Mouse (Mus musculus): Measurements from ENCODE around the gene Nbea.

- no peak for TF ChIP-seq GATA1 (IDR thresholded peaks at IDR 0.05; ENCODE audit: low read length)
- no peak for TF ChIP-seq TAL1 (IDR thresholded peaks at IDR 0.05; ENCODE audit: low read length)
Observed at GRCm38 (mm10) chr3:55769308-55769707, 414.2 kb downstream of the Nbea start.

Measured in erythroblast, embryonic 14.5 days (primary cell).